Mouse (Mus musculus): ENCODE results near the gene Endou. TPM values are rescaled to one million over a fixed set of nuclear protein-coding genes. Genes with fewer than 3 reads are reported as not detected.

Gene Endou
- polyA plus RNA-seq, 1 experiment from 2014 or later = 0.33 TPM

DNA sequence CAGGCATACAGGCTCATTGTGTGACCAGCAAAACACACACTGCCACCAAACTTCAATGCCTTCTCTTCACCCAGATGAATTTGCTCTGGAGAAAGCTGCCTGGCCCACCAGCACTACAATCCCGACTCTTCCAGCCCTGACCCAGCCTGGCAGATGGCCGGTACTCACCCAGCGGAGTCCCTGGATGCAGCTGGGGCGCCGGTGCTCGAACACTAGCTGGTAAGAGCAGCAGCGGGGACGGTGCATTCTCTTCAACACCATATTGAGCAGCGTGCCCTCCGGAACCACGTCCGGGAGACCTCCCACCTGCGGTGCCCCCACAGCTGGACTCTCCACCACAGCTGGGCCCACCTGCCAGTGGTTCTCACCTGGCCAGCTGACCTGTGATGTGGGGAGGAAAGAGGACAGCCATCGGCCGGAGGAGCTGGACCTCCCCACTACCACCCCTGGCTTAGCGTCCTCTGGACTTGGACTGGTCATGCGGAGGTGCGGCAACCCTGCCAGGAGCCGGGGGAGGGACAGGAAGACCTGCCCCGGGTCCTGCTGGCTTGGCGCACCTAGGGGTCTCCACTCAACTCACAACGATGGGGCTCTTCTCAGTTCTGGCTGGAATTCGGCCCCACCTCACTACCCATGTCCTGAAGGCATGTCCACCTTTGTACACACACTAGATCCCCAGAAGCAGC, 35.6 kb upstream of the Endou start:
- Histone ChIP-seq H3K9ac (0 out of 2 replicates have a peak overlapping the region, but pooled peaks have one; percentile 47), H3K9me3 (no peaks in the 10 kb centered on the region), H3K4me1 (peaks cover 36% of the 10 kb centered on the region), H3K4me3 (peak overlapping the region; percentile 48), H3K27ac (0 out of 2 replicates have a peak overlapping the region, but pooled peaks have one; percentile 38), H3K27me3 (peaks cover 41% of the 10 kb centered on the region), H3K36me3 (no peaks in the 10 kb centered on the region), H3K4me2 (replicated peaks) (peak overlapping the region; percentile 94)
- ATAC-seq (ENCODE audit: insufficient number of reproducible peaks, insufficient read depth, low FRiP score, low TSS enrichment) = no peak
- 11% methylated on average over 23 of the region's 23 CpGs for WGBS

DNA sequence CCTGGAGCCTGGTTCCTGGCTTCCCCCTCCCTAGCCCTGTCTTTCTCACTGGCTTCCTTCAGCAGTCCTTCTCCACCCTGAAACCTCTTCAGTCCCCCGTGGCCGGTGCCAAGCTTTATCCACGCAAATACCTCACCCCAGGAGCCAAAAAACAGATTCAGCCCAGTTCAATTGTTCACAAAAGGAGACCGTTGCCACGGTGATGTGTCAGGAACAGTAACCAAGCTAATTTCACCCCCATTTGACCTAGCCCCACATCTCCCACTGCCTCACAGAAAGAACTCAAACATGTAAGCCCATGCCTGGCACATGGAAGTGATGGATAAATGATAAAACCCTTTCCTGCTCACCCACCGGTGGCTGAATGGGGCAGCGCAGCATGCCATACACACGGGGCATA, 35.1 kb upstream of the Endou start:
- WGBS = 21% methylated on average over 8 of the region's 8 CpGs
- Histone ChIP-seq H3K4me3 (peak overlapping the region; percentile 48), H3K9ac (no peak overlapping the region), H3K9me3 (no peaks in the 10 kb centered on the region), H3K36me3 (no peaks in the 10 kb centered on the region), H3K4me1 (peaks cover 36% of the 10 kb centered on the region), H3K27me3 (peaks cover 36% of the 10 kb centered on the region), H3K27ac (no peak overlapping the region), H3K4me2 (replicated peaks) (peak overlapping the region; percentile 94)
- no peak for ATAC-seq (ENCODE audit: insufficient number of reproducible peaks, insufficient read depth, low FRiP score, low TSS enrichment)

DNA sequence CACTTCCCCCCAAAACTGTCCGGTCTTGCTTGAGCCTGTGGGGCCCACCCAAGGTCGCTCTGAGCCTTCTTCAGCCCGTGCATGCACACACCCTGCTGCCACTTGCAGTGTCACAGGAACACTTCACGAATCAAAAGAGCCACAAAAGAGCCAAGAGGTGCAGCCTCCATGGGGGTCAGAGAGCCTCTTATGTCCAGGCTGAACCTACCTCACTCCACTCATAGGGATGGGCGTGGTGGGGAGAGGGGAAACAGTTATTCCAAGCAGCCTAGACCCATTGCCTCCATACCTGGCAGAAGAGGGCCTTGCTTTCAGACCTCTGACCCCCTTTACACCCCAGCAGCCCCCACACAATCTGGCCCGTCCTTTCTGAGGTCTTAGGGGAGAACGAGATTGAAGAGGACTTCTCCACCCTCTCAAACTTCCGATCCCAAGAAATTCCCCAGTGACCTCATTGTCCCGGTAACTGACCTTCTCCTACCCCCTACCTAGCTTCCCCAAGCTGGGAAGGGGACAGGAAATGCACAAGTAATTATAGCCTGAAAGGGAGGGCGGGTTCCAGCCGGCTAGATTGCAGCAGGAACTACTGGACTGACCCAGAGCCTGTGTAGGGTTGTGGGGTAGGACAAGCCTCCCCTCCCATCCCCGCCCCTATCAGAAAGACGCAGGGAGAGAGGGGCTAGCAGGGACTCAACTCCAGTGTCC, 34.1 kb upstream of the Endou start:
- 32% methylated on average over 13 of the region's 13 CpGs for WGBS
- H3K9me3 ChIP-seq = no peaks in the 10 kb centered on the region
- no peaks in the 10 kb centered on the region for H3K36me3 ChIP-seq
- no peak overlapping the region for H3K4me3 ChIP-seq
- H3K27ac ChIP-seq = no peak overlapping the region
- H3K9ac ChIP-seq = no peak overlapping the region
- H3K27me3 ChIP-seq = peaks cover 35% of the 10 kb centered on the region
- ATAC-seq (ENCODE audit: insufficient number of reproducible peaks, insufficient read depth, low FRiP score, low TSS enrichment) = no peak
- peak overlapping the region; percentile 94 for H3K4me2 ChIP-seq (replicated peaks)
- H3K4me1 ChIP-seq = peaks cover 36% of the 10 kb centered on the region

DNA sequence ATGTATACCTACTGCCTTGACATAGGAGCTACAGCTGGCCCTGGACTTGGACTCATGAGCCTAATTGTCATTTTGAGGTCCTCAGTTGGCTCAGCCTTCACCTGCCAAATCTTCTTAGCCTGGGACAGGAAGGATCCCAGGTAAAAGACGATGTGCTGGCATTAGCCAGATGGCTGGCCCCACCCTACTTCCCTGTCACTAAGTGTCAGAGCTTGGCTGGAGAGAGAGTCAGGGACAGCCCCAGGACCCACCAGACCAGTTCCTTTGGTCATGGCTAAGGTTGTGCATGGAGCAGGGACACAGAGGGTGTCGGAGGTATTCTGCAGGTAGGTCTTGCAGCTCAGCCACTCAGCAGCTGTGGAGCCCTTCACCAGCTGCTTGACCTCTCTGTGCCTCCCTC, 33.4 kb upstream of the Endou start:
- Histone ChIP-seq H3K9me3 (no peaks in the 10 kb centered on the region), H3K27me3 (peaks cover 31% of the 10 kb centered on the region), H3K4me2 (replicated peaks) (no peak overlapping the region), H3K36me3 (no peaks in the 10 kb centered on the region), H3K4me1 (peaks cover 36% of the 10 kb centered on the region), H3K4me3 (no peak overlapping the region), H3K27ac (no peak overlapping the region), H3K9ac (no peak overlapping the region)
- 74% methylated on average over 2 of the region's 2 CpGs for WGBS
- no peak for ATAC-seq (ENCODE audit: insufficient number of reproducible peaks, insufficient read depth, low FRiP score, low TSS enrichment)

DNA sequence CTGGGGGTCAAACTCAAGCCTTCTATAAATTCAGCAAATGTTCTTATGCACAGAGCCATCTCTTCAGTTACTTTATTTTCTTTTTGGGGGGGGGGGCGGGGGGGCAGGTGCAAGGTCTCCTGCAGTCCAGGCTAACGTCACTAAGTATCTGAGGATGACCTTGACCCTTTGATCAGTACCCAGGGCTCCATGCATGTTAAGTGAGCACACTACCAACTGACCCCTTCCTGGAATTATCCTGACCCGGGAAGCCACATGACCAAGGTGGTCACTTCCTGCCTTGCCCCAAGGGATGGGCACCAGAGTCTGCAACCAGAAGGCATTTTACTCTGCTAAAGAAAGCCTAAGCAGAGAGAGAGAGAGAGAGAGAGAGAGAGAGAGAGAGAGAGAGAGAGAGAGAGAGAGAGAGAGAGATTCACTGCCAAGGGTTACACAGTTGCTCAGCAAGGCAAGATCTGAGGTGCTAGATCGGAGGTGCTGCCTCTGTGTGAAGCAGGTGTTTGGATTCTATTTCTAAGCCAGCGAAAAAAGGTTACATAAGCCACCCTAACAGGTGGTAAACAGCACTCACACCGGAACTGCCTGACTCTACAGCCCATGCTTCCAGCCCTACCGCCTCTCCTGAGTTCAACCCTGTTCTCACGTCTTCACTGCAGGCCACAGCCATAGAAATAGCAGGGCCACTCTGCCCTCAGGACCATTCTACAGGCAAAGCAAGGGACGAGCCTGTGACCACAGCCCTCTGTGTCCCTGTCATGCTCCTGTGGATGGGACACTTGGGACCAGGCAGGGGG, 32.3 kb upstream of the Endou start:
- Histone ChIP-seq H3K4me3 (no peak overlapping the region), H3K9ac (no peak overlapping the region), H3K27me3 (peaks cover 31% of the 10 kb centered on the region), H3K4me2 (replicated peaks) (no peak overlapping the region), H3K27ac (no peak overlapping the region), H3K4me1 (peaks cover 34% of the 10 kb centered on the region), H3K9me3 (no peaks in the 10 kb centered on the region), H3K36me3 (no peaks in the 10 kb centered on the region)
- no peak for ATAC-seq (ENCODE audit: insufficient number of reproducible peaks, insufficient read depth, low FRiP score, low TSS enrichment)
- 51% methylated on average over 9 of the region's 9 CpGs for WGBS

DNA sequence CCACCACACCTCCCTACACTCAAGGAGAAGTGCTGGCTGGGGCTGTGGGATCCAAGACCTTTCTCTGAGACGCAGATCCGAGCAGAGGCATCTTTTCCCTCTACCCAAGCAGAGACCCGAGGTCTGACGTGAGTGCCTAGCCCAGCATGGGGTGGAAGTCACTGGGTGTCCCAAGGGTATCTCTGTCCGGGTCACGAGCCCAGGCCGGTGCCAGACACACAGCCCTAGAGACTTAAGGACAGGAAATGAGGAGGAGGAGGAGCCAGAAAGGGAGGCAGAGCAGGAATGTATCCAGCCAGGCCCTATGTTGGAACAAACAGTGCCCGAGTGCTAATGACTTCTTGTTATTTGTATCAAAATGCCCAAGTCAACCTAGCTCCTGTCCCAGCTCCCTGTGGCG, 31.6 kb upstream of the Endou start:
- H3K4me3 ChIP-seq = no peak overlapping the region
- no peaks in the 10 kb centered on the region for H3K9me3 ChIP-seq
- 42% methylated on average over 9 of the region's 9 CpGs for WGBS
- H3K4me2 ChIP-seq (replicated peaks) = no peak overlapping the region
- no peaks in the 10 kb centered on the region for H3K36me3 ChIP-seq
- H3K4me1 ChIP-seq = peaks cover 29% of the 10 kb centered on the region
- no peak overlapping the region for H3K27ac ChIP-seq
- ATAC-seq (ENCODE audit: insufficient number of reproducible peaks, insufficient read depth, low FRiP score, low TSS enrichment) = no peak
- no peak overlapping the region for H3K9ac ChIP-seq
- H3K27me3 ChIP-seq = peaks cover 27% of the 10 kb centered on the region

DNA sequence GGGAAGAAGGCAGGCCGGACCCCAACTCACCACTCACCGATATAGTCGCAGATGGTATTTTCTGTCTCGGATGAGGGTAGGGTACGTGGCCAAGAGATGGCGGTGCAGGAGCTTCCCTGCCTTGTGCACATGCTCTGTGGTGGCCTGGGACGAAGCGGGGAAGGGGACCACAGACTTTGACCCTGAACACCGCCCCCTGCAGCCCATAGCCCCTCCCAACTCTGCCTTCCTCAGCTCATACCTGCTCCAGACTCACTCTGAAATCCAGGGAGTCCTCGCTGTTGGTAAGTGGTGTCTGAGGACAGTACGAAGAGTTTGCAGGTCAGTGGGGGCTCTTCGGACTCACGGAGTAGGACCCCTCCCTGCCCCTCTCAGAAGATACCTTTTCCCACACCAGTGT, 30.3 kb upstream of the Endou start:
- no peaks in the 10 kb centered on the region for H3K9me3 ChIP-seq
- H3K4me3 ChIP-seq = no peak overlapping the region
- H3K4me2 ChIP-seq (replicated peaks) = no peak overlapping the region
- no peak for ATAC-seq (ENCODE audit: insufficient number of reproducible peaks, insufficient read depth, low FRiP score, low TSS enrichment)
- WGBS = 38% methylated on average over 13 of the region's 13 CpGs
- no peak overlapping the region for H3K27ac ChIP-seq
- H3K36me3 ChIP-seq = no peaks in the 10 kb centered on the region
- peaks cover 14% of the 10 kb centered on the region for H3K27me3 ChIP-seq
- peaks cover 16% of the 10 kb centered on the region for H3K4me1 ChIP-seq
- H3K9ac ChIP-seq = no peak overlapping the region

DNA sequence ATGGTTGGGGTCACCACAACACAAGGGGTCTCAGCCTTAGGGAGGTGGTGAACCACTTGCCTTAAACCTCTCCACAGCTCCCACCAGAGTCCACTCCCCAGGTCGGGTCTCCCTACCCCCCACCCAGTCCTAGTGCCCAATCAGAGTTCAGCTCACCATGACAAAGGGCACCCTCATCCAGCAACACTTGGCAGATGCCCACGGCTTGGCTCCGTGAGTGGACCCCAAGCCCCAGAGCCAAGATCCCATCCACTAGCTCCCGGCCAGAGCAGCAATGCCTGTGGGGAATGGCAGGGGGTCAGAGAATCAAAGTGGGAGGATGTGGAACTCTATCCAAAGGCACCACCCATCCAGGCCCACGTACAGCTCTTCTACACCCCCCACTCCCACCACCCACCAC, 29.8 kb upstream of the Endou start:
- no peak for ATAC-seq (ENCODE audit: insufficient number of reproducible peaks, insufficient read depth, low FRiP score, low TSS enrichment)
- no peaks in the 10 kb centered on the region for H3K9me3 ChIP-seq
- no peak overlapping the region for H3K27ac ChIP-seq
- H3K4me2 ChIP-seq (replicated peaks) = no peak overlapping the region
- peaks cover 13% of the 10 kb centered on the region; the same call in 1 of the 2 replicates for H3K27me3 ChIP-seq
- no peak overlapping the region for H3K9ac ChIP-seq
- H3K36me3 ChIP-seq = no peaks in the 10 kb centered on the region
- H3K4me3 ChIP-seq = no peak overlapping the region
- peaks cover 11% of the 10 kb centered on the region for H3K4me1 ChIP-seq
- WGBS = 74% methylated on average over 5 of the region's 5 CpGs

DNA sequence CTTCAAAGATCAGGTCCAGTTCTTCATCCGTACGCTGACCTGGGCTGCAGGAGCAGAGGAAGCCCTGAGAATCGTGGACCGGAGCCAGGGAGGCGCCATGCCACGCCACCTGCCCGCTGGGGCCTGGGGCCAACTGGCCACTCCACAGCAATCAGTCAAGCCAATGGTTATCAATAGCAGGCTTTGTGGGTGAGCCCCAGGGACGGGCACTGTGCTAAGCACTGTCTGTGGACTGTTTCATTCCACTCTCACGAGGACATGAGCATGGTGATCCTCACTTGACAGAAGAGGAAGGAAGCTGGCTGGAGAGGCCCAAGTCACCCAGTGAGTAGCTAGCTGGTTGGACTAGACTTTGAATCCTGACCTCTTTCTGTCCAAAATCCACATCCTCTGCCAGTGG, 28.9 kb upstream of the Endou start:
- H3K9me3 ChIP-seq = no peaks in the 10 kb centered on the region
- no peak overlapping the region for H3K9ac ChIP-seq
- peaks cover 4% of the 10 kb centered on the region; the same call in 1 of the 2 replicates for H3K4me1 ChIP-seq
- ATAC-seq (ENCODE audit: insufficient number of reproducible peaks, insufficient read depth, low FRiP score, low TSS enrichment) = no peak
- 87% methylated on average over 9 of the region's 9 CpGs for WGBS
- H3K27me3 ChIP-seq = peaks cover 5% of the 10 kb centered on the region; the same call in 1 of the 2 replicates
- H3K27ac ChIP-seq = no peak overlapping the region
- H3K4me3 ChIP-seq = no peak overlapping the region
- H3K4me2 ChIP-seq (replicated peaks) = no peak overlapping the region
- no peaks in the 10 kb centered on the region for H3K36me3 ChIP-seq

DNA sequence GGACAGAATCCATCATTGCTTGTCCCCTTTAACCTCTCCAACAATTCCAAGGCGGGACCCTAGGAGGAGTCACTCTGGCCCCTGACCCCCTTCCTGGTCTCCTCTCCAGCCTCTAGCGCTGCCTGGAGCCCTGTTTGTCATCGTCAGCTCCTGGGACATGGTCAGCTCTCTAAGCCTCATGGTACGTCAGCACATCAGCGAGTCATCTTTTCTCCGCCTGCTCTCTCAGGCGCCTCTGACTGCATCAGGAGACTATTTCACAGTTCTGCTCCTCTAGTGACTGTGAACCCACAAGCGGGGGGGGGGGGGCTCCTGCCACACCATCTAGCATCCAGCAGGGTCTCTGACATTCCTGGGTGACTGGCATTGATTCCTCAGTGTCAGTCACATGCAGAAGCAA, 24.2 kb upstream of the Endou start:
- no peaks in the 10 kb centered on the region for H3K36me3 ChIP-seq
- no peaks in the 10 kb centered on the region for H3K27me3 ChIP-seq
- no peaks in the 10 kb centered on the region for H3K9me3 ChIP-seq
- 46% methylated on average over 8 of the region's 8 CpGs for WGBS
- no peak overlapping the region for H3K27ac ChIP-seq
- H3K9ac ChIP-seq = no peak overlapping the region
- ATAC-seq (ENCODE audit: insufficient number of reproducible peaks, insufficient read depth, low FRiP score, low TSS enrichment) = no peak; the same call in 1 of the 2 replicates
- H3K4me3 ChIP-seq = no peak overlapping the region
- no peak overlapping the region for H3K4me2 ChIP-seq (replicated peaks)
- H3K4me1 ChIP-seq = peaks cover 11% of the 10 kb centered on the region

DNA sequence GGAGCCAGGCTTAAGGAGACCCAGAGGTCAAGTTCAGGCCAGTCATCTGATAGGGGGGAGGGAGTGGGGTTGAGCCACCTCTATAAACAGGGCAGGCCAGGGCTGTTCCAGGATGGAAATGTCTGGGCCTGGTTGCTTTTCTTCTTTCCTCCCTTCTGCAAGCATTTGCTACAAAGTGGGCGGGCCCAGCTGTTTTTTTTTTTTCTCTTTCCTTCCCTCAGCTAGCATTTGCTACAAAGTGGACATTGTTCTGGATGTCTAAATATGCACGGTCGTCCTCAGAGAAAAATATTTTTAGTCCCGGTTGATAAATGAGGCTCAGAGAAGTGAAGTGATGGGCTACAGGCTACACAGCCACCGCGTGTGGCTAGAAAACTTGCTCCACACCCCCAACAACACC, 23.3 kb upstream of the Endou start:
- Histone ChIP-seq H3K36me3 (no peaks in the 10 kb centered on the region), H3K27me3 (no peaks in the 10 kb centered on the region), H3K27ac (no peak overlapping the region), H3K4me2 (replicated peaks) (no peak overlapping the region), H3K4me1 (peaks cover 20% of the 10 kb centered on the region), H3K4me3 (no peak overlapping the region), H3K9me3 (no peaks in the 10 kb centered on the region), H3K9ac (no peak overlapping the region)
- WGBS = 48% methylated on average over 6 of the region's 6 CpGs
- no peak for ATAC-seq (ENCODE audit: insufficient number of reproducible peaks, insufficient read depth, low FRiP score, low TSS enrichment)
